Mouse (Mus musculus): Measurements from ENCODE around the gene Gm5416. TPM values are rescaled to one million over a fixed set of nuclear protein-coding genes. Genes with fewer than 3 reads are reported as not detected.
"Not testable (repeated sequence)": the region's sequence is repeated elsewhere in the genome, so short reads cannot be mapped to it uniquely, and the experiment has no call there.

Gene Gm5416
- not detected for total RNA-seq (2021)
- long read RNA-seq, experiment 1, result 0 reads
- long read RNA-seq, experiment 2, result 0 reads

DNA sequence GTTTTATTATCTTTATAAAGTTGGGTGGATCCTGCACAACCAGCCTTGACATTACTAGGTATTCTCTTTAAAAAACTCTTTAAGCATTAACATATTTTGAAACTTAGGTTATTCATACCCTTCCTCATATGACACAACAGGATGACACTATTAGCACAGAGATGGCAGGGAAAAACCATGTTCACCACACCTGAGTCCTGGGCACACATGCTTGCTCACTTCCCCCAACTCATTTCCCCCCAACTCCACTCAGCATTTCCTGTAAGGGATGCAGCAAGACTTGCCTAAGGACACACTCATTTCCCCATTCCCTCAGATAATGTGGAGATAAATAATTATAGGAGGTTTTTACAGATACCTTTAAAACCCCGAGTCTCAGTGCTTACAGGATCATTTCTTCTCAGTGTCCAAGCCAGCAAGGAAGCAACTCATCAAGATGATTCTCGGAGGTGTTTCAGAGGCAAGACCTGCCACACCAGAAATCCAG is at the start of gene Gm5416:
Gene Gm5416 (plus strand): TSS at position 437 of the 487 bp plus-strand sequence.
- DNase-seq, result no peak
- intact Hi-C loops (cut with DNase I; ENCODE audit: low total_unique reads), result no loop called here

- DNase-seq; intact Hi-C loops (cut with DNase I; ENCODE audit: low total_unique reads): not testable (repeated sequence)
Measured at GRCm38 (mm10) chr16:36167841-36168240, 42.4 kb upstream of the Gm5416 start.

DNA sequence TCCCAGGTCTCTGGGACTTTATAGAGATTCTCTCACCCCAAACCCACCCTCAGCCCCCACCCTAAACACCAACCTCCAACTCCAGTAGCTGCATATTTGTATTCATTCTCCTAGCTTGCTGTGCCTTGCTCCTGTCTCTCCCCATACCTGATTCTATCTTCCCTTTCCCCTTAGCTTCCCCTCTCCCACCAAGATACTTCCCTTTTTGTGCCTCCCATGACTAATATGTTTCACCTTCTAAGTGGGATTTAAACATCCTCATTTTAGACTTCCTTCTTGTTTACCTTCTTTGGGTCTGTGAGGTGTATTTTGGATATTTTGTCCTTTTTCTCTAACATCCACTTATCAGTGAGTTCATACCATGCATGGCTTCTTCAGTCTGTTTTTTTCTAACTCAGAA is 34.1 kb upstream of the Gm5416 start:
- intact Hi-C loops (cut with DNase I; ENCODE audit: low total_unique reads), result no loop called here
- DNase-seq, result no peak

DNA sequence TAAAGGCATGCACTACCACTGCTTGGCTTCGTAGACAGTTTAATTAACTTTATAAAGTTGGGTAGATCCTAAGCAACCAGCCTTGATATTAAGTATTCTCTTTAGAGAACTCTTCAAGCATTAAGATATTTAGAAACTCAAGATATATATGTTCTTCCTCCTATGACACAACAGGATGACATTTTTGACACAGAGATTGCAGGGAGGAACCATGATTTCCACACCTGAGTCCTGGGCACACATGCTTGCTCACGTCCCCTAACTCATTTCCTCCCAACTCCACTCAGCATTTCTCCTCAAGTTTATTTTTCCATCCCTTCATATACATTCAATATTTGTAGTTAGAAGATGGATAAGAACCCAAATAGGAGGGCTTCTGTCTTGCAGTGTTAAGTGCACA is 30.3 kb upstream of the Gm5416 start:
- intact Hi-C loops (cut with DNase I; ENCODE audit: low total_unique reads), result no loop called here
- DNase-seq, result no peak

- DNase-seq; intact Hi-C loops (cut with DNase I; ENCODE audit: low total_unique reads): not testable (repeated sequence)
Measured at GRCm38 (mm10) chr16:36183912-36184311, 26.3 kb upstream of the Gm5416 start, which contains the start of gene Gm5483. Gene Gm5483, plus strand, starts transcription at chr16:36184212.

DNA sequence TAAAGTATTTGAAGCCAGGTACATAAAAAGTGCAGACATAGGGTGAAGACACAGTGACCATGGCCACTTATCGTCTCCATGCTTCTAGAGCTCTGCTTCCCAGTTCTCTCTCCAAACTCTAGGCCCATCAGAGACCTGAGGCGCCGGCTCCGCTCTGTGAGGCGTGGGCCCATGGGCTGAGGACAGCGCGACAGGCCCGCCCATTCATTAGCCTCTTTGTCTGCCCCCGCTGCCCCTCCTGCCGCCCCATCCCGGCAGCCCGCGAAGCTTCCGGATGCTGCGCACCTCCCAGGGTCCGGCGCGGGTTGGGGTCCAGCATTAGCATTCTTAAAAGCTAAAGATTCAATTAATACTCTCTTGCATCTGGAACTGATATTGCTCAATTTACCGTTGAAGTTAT is 11.0 kb upstream of the Gm5416 start:
- intact Hi-C loops (cut with DNase I; ENCODE audit: low total_unique reads), result no loop called here
- no peak for DNase-seq

- intact Hi-C loops (cut with DNase I; ENCODE audit: low total_unique reads), result no loop called here
- DNase-seq, result no peak
Measured at GRCm38 (mm10) chr16:36203846-36204245, 6.4 kb upstream of the Gm5416 start.

DNA sequence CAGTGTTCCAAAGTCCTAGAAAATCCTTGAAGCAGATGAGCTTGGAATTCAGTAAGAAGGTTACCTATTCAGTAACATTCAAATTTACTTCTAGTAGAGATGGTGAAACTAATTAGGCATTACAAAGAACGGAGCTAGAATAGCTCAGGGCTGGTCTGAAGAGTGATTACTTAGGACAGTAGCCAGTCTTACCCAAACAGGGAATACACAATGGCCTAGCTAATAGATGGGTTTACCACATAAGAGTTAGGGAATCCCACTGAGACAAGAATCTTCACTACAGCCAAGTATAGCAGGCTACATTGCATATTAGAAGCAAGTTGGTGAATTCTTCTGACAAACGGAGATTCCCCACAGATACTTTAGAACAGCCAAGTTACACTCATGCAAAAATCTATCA is 4.5 kb upstream of the Gm5416 start:
- intact Hi-C loops (cut with DNase I; ENCODE audit: low total_unique reads); DNase-seq: not testable (repeated sequence)

DNA sequence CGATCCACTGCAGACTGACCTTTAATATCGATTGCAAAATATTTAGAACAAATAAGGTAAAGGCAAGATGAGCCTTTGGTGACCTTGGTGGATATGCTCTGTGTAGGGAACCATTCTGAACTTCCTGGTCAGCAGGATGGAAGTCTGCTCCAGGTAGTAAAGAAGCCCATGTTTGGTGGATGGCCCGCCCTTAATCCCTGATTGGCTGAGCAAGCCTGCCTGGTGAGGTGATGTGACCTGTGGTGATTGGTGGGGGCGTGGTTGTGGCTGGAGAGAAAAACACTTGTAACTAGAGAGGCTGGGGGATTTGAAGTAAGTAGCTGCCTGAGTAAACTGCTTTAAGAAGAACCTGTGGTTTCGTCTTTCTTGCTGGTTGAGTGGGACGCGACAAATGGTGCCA is 11.0 kb downstream of the Gm5416 start, which contains the start of gene 2010005H15Rik:
Gene 2010005H15Rik (plus strand): TSS at position 301 of the 400 bp plus-strand sequence.
- DNase-seq; intact Hi-C loops (cut with DNase I; ENCODE audit: low total_unique reads): not testable (repeated sequence)

- intact Hi-C loops (cut with DNase I; ENCODE audit: low total_unique reads); DNase-seq: not testable (repeated sequence)
Measured at GRCm38 (mm10) chr16:36260585-36260984, 50.4 kb downstream of the Gm5416 start.

Other genes with a start within 250 kb of the Gm5416 start
- 100 to 1,000 TPM in 1 of 2 experiments, 10 to 100 TPM in 1; 96.7 to 118 TPM for gene Kpna1, start 231.7 kb upstream of the Gm5416 start, total RNA-seq (2021)
- gene Wdr5b, start 169.2 kb upstream of the Gm5416 start, total RNA-seq (2021), result 1 to 10 TPM; 2.1 to 2.3 TPM
- gene Fam162a, start 138.8 kb upstream of the Gm5416 start, total RNA-seq (2021), result 100 to 1,000 TPM; 133 TPM
- gene Ccdc58, start 138.7 kb upstream of the Gm5416 start, total RNA-seq (2021), result 10 to 100 TPM; 30.7 to 31.3 TPM
- not detected for gene Csta1, start 79.2 kb upstream of the Gm5416 start, total RNA-seq (2021)
- not detected for gene Stfa2l1, start 53.6 kb upstream of the Gm5416 start, total RNA-seq (2021)
- gene Gm5483, start 26.2 kb upstream of the Gm5416 start, total RNA-seq (2021), result not detected
- gene 2010005H15Rik, start 11.1 kb downstream of the Gm5416 start, total RNA-seq (2021), result not detected
- not detected for gene Stfa1, start 66.5 kb downstream of the Gm5416 start, total RNA-seq (2021)
- not detected for gene BC117090, start 123.9 kb downstream of the Gm5416 start, total RNA-seq (2021)
- gene BC100530, start 157.3 kb downstream of the Gm5416 start, total RNA-seq (2021), result not detected
- gene Stfa2, start 198.1 kb downstream of the Gm5416 start, total RNA-seq (2021), result not detected
- not detected for gene Stfa3, start 245.0 kb downstream of the Gm5416 start, total RNA-seq (2021)